Comparison of ENCODE assay signal across 14 mouse cellular contexts in the genomic region with DNA sequence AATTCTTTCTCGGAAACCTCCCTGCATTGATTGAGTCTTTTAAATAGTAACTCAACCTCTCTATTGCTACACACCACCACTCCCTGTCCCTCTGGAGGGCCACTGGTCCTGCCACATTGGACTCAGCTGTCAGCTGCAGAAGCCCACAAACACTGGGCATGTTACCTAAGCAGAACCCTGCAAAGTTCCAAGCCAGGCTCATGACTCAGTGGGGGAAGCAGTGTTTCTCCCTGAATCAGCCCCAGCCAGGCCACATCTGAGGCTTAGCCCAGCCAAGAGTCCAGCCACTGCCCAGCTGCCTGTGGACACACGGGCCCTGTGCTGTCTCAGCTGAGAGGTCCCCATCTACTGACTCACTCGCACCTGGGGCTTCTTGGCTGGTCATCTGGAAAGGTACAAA.
A peak's percentile ranks its signal among the peaks of the same experiment; 100 is the strongest.
DNase-seq lines count a peak whose midpoint lies in the region; ATAC-seq and TF ChIP-seq lines count a peak whose summit lies in the region.
"Had no signal": no experiment of that assay in that cellular context is flagged by ENCODE, and none has a peak within 500 bp of the region (broad histone marks: within the 10 kb centered on the region; RNA-seq: fewer than 3 reads in every experiment).

No protein-coding gene starts in this region.

- no peak for ATAC-seq in forebrain, embryonic 12.5 days (ENCODE audit: low FRiP score)
- peak; percentile 62; the same call in 1 of the 2 replicates for ATAC-seq in liver, embryonic 14.5 days (ENCODE audit: insufficient read depth)
- ATAC-seq: forebrain, embryonic 14.5 days; hindbrain, postnatal 0 days; lung, postnatal 0 days had no signal

- H3K9ac ChIP-seq in forebrain, embryonic 12.5 days, result no peak overlapping the region
- H3K9ac ChIP-seq in liver, embryonic 14.5 days (replicated peaks), result no peak overlapping the region

- TF ChIP-seq EP300 in liver, embryonic 14.5 days (IDR thresholded peaks at IDR 0.05; ENCODE audit: low read depth), result no peak

- no peaks in the 10 kb centered on the region for H3K27me3 ChIP-seq in forebrain, embryonic 10.5 days (ENCODE audit: poor library complexity, severe bottlenecking)
- no peaks in the 10 kb centered on the region for H3K27me3 ChIP-seq in forebrain, embryonic 12.5 days
- H3K27me3 ChIP-seq in liver, embryonic 14.5 days (ENCODE audit: control insufficient read depth, insufficient read depth, low read length), result no peaks in the 10 kb centered on the region

- H3K9me3 ChIP-seq in forebrain, embryonic 10.5 days, result no peaks in the 10 kb centered on the region
- no peaks in the 10 kb centered on the region for H3K9me3 ChIP-seq in forebrain, embryonic 12.5 days
- H3K9me3 ChIP-seq in liver, embryonic 14.5 days (ENCODE audit: control insufficient read depth, low read length), result no peaks in the 10 kb centered on the region
- H3K9me3 ChIP-seq: midbrain, embryonic 10.5 days had no signal

- H3K4me2 ChIP-seq in forebrain, embryonic 12.5 days, result no peak overlapping the region
- no peak overlapping the region for H3K4me2 ChIP-seq in liver, embryonic 14.5 days (ENCODE audit: low read depth)

- H3K4me1 ChIP-seq in forebrain, embryonic 10.5 days, result peaks cover 8% of the 10 kb centered on the region
- peaks cover 5% of the 10 kb centered on the region for H3K4me1 ChIP-seq in forebrain, embryonic 12.5 days
- H3K4me1 ChIP-seq in liver, embryonic 14.5 days (replicated peaks; ENCODE audit: control insufficient read depth in 2 of 2, insufficient read depth in 2 of 2, low read length in 1 of 2), result peaks cover 0 to 13% of the 10 kb centered on the region in 2 experiments; a peak in 2 of 4 replicates

- DNase-seq in forebrain, embryonic 10.5 days (ENCODE audit: extremely low spot score, low spot score), result no peak
- peak; percentile 94 for DNase-seq in 3T3-L1 (ENCODE audit: low read depth, low spot score)
- DNase-seq in gastrocnemius, postnatal 10 days, result peak; percentile 15
- DNase-seq in liver, embryonic 14.5 days (ENCODE audit: low read depth in 3 of 3, low spot score in 3 of 3), result peak; percentile 1 to 23 (median 9)
- no peak for DNase-seq in right cerebral cortex, adult 18-20 months
- DNase-seq in ovary, postnatal 10 days (ENCODE audit: low spot score), result no peak
- no peak for DNase-seq in urinary bladder, postnatal 4 days (ENCODE audit: low spot score in 2 of 2)
- DNase-seq: B cell, adult 2 months; cerebellum, adult 9-11 months had no signal

- H3K4me3 ChIP-seq in forebrain, embryonic 10.5 days, result no peak overlapping the region
- H3K4me3 ChIP-seq in forebrain, embryonic 12.5 days (replicated peaks), result no peak overlapping the region
- H3K4me3 ChIP-seq in liver, embryonic 14.5 days (ENCODE audit: insufficient read depth in 1 of 2, low read depth in 2 of 2, low read length in 2 of 2), result no peak overlapping the region
- H3K4me3 ChIP-seq: midbrain, embryonic 10.5 days had no signal

- WGBS in forebrain, embryonic 10.5 days, result 89% methylated on average over 3 of the region's 3 CpGs
- 87% methylated on average over 3 of the region's 3 CpGs for WGBS in forebrain, embryonic 12.5 days
- 69% methylated on average over 3 of the region's 3 CpGs for WGBS in liver, embryonic 14.5 days (ENCODE audit: insufficient replicate concordance)

- no peaks in the 10 kb centered on the region for H3K36me3 ChIP-seq in forebrain, embryonic 10.5 days (replicated peaks)
- no peaks in the 10 kb centered on the region for H3K36me3 ChIP-seq in forebrain, embryonic 12.5 days (replicated peaks)
- H3K36me3 ChIP-seq in liver, embryonic 14.5 days (replicated peaks; ENCODE audit: control insufficient read depth, insufficient read depth, low read depth), result no peaks in the 10 kb centered on the region
- H3K36me3 ChIP-seq: midbrain, embryonic 10.5 days had no signal

- TF ChIP-seq CTCF in liver, embryonic 14.5 days (IDR thresholded peaks at IDR 0.05; ENCODE audit: low read depth), result no peak

- H3K27ac ChIP-seq in forebrain, embryonic 10.5 days, result peak overlapping the region; percentile 41; the same call in 1 of the 2 replicates
- H3K27ac ChIP-seq in forebrain, embryonic 12.5 days, result no peak overlapping the region
- no peak overlapping the region for H3K27ac ChIP-seq in liver, embryonic 14.5 days
- H3K27ac ChIP-seq: hindbrain, postnatal 0 days; midbrain, embryonic 10.5 days had no signal

Comparison
In these comparisons a context has a peak if more than half of its experiments do, and no peak if none do; other contexts are left out.
1. DNase-seq: peak in 3T3-L1 (single experiment), gastrocnemius, postnatal 10 days (single experiment) and liver, embryonic 14.5 days (3 of 3); none in forebrain, embryonic 10.5 days (single experiment), right cerebral cortex, adult 18-20 months (single experiment), ovary, postnatal 10 days (single experiment) and urinary bladder, postnatal 4 days (0 of 2).